Mouse (Mus musculus) left cerebral cortex, adult 8-10 months (tissue): Measurements from ENCODE around the gene Tspan4. TPM values are rescaled to one million over a fixed set of nuclear protein-coding genes. Genes with fewer than 3 reads are reported as not detected.
"Not testable (repeated sequence)": the region's sequence is repeated elsewhere in the genome, so short reads cannot be mapped to it uniquely, and the experiment has no call there.

Source experiments
- DNase-seq, 2 experiments: peaks; one replicate each; pipeline ENCODE4 v3.0.0; 2022; ENCODE audit warnings: low spot score in 2 of 2
- total RNA-seq, 4 experiments: library from RNA; stranded (reverse); gene quantifications; 2 replicates each; pipeline ENCODE4 v1.2.4; 2022

Gene Tspan4
- total RNA-seq, 4 experiments from 2014 or later, result 17.6 to 28.0 (median 23.9) TPM

DNA sequence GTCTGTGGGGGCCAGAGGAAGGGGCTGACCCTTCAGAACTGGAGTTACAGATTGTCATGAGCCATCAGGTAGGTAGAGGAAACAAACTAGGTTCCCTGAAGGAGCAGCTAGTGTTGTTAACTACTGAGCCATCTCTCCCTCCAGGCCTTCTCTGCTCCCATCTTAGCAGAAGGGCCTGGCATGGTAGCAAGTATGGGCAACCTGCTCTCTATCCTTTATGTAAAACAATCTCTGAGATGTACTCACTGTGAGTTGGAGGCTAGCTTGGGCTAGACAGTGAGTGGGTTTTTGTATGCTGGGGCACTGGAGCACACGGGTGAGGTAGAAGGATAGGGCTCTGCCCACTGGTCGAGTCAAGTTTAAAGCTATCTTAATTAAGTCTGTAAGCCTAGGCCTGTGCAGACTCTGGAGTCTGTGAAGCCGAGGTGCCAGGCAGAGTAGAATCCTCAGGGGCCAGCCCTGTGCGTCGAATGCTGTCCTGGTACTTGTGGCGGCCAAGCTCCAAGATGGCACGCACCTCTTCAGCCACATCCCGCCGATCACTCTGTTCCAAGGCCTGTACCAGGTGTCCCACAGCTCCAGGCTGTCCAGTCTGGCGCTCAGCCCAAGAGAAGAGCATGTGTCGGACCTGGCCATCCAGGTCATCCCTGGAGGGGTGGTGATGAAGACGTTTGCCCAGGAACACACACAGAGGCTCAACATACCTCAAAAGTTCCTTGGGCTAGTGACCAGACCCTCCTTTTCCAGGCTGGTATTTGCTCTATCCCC lies 36.7 kb upstream of the Tspan4 start:
- no peak for DNase-seq

DNA sequence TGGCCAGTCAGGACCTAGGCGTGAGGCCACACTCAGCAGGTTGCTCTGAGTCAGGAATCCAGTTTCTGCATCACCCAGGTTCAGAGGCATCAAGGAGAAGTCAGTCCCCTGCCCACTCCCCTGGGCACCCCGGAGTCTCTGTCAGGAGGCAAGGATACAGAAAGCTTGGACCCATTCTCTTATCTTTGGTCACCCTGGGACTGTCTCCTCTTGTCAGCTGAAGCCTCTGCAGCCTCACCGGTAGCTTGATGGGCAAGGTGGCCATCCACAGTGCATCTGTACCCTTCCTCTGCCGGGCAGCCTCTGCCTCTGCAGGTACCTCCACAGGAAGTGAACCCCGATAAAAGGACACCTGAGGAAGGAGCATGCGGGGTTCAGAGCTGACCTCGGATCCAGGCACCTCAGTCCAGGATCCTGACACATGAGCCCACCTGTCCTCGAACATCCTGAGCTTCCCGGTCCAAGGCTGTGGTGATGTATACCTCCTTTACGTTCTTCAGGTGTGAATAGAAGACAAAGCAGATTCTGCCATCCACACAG lies 35.8 kb upstream of the Tspan4 start:
- no peak for DNase-seq

DNA sequence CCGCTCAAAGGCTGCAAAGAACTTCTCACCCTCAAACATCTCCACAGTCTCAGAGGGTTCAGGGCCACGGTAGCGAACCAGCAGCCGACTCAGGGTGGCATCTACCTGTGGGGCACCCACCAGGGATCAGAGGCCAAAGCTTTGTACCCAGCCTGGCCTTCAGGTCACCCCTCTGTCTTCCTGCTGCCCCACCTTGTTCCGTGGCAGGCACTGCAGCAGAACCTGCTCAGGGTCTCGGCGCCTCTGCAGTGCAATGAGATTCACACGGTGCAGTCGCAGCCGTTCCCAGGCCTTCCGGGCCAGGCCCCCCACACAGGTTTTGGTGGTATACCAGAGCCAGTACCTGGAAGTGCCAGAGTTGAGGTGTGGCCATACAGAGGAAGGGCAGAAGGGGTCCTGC lies 35.2 kb upstream of the Tspan4 start:
- DNase-seq, result no peak

DNA sequence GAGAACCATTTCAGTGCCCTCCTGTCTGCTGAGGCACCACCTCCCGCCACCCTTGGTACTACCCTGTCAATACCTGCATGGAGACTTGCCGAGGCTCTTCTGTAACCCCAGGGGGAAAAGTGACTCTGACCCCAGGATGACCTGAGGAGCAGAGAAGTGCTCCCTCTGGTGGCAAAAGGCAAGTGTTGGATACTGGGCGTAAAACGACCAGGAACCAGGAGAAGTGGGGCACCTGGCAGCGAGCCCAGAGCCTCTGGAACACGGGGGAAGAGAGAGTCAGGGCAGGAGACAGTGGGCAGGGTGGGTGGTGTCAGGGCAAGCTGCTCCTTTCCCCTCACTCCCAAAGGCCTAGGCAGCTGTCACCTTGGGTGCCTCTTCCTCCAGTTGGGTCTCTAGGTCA lies 34.4 kb upstream of the Tspan4 start:
- no peak for DNase-seq

DNA sequence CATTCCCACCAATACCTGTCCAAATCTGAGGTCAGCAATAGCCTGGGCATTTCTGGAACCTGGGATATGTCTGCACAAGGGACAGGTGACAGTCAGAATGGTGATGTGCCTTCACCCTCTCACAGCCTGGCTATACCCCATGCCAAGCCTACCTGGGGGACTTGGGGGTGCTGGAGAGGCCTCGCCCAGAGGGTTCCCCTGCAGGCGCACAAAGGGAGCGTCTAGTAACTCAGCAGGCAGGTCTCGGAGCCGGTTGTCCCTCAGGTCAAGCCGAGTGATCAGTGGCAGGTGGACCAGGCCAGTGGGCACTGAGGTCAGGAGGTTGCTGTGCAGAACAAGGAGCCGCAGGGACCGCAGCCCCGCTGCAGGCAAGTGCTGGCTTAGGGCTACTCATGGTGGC lies 33.6 kb upstream of the Tspan4 start:
- DNase-seq, result no peak

DNA sequence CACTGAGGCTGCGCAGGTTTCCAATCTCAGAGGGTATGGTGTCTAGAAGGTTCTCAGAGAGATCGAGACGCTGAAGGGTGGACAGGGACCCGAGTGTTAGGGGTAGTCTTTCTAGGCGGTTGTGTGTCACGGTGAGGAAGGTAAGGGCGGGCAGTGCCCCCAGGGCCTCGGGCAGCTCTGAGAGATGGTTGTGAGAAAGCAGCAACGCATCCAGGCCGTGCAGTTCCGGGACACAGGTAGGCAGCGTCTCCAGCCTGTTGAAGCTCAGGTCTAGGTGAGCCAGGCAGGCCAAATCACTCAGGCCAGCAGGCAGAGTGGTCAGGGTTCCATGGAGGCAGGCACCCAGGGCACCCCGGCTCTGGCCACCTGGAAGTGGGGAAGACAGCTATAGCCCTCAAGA lies 32.8 kb upstream of the Tspan4 start:
- no peak for DNase-seq

DNA sequence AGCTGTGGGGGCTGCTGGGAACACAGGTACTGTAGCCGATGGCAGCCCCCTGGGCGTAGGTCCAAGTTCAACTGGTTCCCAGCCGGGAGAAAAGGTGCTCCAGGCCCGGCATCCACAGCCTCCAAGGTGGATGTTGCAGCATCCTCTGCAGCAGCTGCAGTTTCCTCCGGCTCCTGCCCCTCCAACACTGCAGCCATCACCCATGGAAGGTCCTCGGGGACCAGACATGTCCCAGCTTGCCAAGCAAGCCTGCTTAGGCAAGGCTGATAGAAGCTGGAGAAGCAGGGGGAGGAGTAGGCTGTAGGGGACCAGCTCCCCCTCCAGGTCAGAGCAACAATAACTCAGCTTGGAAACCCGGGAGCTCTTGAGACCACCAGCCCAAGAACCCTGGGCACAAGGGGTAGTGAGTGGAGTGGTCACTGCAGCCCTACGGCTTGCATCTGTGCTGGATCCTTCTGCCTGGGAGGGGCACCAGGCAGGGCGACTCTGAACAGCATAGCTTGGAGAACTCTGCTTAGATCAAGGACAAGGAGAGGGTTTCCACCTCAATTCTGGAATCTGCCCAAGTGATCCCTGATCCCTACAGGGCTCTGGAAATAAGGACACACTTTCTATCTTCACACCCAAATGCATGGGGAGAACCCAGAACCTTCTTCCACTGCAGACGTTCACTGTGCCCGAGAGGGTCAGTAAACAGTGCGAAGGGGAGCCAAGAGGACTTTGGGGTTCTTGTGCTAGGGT lies 31.8 kb upstream of the Tspan4 start:
- no peak for DNase-seq

DNA sequence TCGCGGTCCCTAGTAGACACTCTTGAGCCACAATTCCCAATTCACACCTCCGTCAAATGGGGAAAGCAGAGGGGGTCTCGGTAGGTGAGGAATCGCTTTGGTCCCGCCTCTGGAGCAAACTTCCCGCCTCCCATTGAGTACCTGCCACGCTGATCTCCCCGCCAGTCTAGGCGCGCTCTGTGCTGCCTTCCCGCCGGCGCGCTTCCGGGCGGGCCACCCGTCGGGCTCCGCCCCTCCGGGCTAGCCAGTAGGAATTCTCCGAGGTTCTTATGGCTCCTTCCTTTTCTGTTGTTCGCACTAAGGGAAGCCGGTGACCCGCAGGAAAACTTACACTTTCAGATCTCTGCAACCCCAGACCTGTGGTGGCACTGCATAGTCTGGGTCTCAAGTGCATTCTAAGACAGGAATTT lies 31.2 kb upstream of the Tspan4 start, which contains the start of gene Pidd1:
TSS of gene Pidd1 (minus strand) at position 198 of the 410 bp plus-strand sequence.
- no peak for DNase-seq

DNA sequence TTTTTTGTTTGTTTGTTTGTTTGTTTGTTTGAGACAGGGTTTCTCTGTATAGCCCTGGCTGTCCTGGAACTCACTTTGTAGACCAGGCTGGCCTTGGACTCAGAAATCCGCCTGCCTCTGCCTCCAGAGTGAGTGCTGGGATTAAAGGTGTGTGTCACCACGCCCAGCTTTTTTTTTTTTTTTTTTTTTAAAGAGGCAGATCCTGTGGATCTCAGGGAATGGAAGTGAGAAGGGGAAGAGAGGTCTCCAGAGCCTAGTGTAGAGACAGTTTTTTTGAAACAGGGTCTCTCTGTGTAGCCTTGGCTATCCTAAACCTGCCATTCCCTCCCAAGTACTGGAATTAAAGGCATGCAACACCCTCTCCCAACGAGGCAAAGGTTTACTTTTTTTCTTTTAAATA lies 28.7 kb upstream of the Tspan4 start:
- not testable (repeated sequence) for DNase-seq

DNA sequence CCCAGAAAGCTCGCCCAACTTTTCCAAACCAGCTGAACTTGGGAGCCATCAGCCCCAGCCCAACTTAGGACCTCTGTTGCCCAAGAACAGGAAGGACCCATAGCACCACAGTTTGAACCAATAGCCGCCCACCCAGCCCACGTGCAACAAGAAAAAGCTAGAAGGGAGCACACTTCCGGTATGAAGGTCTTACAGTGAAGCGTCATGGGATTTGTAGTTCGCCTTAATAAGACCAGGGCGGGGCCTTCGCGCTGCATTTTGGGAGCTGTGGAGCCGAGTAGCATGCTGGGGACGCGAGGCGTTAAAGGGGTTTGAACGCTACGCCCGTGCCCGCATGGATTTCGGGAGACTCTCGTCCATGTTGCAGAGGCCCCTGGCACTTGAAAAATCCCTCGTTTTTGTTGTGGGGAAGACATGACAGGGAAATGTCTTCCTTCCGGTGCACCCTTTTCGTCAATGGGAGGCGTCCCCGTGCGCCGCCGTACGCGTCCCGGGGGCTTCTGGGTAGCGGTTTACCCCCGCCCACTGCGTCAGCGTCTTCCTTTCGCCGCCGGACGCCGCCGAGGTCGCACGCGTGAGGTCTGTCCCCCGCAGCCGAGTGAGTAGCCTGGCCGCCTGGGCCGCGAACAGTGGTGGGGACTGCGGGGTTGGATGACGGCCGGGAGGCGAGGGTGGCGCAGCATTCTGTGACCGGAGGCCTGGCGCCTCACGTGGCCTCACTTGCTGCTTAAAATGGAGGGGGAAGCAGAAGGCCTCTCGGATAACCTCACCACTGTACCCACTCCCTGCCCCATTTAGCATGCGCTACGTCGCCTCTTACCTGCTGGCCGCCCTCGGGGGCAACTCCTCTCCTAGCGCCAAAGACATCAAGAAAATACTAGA lies 27.7 kb upstream of the Tspan4 start, which contains the start of gene Rplp2:
TSS of gene Rplp2 (plus strand) at position 261 of the 882 bp plus-strand sequence.
- peak; percentile 93 to 94 for DNase-seq

DNA sequence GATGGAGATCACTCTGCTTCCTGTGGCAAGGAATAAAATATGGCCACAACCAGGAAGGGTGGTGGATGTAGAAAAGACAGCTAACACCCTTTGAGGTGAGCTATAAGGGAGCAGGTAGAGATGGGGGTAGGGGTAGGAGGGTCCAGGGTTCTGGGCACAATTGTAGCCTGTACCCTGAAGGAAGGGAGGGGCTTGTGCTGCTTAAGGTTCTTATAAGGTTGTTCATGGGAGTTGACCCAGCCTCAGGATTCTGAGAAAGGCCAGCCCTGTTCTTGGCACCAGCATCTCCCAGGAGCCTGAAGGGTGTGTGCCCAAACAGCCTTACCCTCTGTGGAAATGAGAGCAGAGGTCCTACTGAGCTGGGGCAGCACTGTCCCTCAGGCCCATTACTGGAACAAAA lies 23.1 kb upstream of the Tspan4 start:
- no peak for DNase-seq

DNA sequence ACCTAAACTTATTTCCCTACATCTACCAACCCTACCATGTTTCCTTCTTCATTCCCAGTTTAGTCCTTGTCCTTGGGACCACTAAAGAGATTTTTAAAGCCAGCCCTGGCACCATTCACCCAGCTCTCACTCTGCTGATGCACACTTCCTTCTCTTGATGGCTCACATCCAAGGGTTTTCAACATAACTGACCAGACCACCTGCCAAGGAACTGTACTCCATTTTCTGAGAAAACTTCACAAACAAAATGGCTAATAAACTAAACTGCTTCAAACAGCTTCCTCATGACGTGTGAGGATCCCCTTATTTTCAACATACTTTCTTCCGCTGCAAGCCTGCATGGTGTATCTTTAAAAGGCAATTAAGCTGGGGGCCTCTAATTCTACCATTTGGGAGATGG lies 21.4 kb upstream of the Tspan4 start:
- DNase-seq, result no peak

DNA sequence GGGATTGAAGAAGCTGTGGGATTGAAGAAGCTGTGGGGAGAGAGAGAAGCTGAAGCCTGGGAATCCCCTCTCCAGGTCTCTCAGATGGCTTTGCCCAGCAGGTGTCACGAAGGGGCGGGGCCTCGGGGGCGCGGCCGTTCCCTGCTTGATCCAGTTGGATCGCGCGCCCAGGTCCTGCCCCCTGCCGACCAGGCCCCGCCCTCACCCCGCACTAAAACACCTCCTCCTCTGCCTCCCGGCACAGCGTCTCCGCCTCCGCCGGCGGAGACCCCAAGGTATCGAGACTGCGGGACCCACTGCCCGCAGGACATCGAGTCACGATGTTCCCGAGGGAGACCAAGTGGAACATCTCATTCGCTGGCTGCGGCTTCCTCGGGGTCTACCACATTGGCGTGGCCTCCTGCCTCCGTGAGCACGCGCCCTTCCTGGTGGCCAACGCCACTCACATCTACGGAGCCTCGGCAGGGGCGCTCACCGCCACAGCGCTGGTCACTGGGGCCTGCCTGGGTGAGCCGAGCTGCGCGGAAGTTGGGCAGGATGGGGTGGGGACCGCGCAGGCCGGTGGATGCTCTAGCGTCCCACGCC lies 20.0 kb upstream of the Tspan4 start, which contains the start of gene Pnpla2:
TSS of gene Pnpla2 (plus strand) at position 232 of the 585 bp plus-strand sequence.
- DNase-seq, result peak; percentile 82 to 87

DNA sequence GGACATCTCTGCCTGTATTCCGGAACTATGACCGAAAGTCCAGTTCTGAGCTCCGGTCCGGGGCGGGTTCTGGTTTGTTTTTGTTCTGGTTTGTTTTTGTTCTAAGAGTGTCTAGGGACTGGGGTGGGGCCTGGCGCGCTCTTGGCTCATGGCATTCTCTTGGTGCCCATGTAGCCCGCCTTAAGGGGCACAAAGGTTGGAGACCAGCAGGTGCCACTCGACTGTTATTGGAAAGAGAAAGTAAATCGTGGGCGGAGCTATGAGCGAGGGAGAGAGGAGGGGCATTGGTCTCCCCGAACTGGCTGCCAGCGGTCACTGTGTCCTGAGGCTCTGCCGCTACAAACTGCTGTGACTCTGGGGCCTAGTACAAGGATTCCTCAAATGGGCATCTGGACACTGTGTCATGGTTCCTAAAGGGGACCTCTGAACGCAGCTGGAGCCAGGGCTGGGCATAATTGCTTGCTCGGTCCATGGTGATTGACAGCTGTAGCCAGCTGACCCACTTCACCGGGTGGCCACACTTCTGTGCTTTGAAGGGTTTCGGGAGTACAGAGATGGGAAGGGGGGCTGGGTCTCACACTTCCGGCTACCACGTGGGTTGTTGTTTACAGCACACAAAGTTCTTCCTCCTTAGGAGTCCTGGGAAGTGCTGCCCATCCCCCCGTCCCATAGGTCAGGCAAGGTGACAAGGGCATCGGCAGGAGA lies 19.3 kb upstream of the Tspan4 start:
- DNase-seq, result no peak

DNA sequence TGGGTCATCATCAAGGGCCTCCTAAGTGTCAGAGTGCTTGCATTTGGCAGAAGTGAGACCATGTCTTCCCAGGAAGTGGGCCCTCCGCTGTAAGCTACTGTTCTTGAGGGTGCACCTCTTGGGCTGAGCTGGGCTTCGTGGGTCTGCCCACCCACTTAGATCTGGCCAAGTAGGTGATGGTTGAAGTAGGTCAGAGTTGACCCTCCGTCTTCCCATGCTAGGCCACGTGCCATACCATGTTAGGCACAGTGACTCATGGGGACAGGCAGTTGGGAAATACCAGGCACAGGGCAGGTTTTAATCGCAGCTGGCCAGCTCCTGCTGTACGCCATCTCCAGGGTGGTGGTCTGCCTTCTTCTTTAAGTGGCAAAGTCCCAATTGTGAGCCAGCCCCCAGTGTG lies 18.3 kb upstream of the Tspan4 start:
- DNase-seq, result no peak

DNA sequence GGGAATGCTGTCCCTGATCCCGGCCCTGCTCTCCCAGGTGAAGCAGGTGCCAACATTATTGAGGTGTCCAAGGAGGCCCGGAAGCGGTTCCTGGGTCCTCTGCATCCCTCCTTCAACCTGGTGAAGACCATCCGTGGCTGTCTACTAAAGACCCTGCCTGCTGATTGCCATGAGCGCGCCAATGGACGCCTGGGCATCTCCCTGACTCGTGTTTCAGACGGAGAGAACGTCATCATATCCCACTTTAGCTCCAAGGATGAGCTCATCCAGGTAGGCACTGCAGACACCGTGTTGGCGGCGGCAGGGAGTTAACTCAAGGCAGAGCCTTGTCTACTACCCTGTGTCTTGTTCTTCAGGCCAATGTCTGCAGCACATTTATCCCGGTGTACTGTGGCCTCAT lies 17.8 kb upstream of the Tspan4 start:
- no peak for DNase-seq

DNA sequence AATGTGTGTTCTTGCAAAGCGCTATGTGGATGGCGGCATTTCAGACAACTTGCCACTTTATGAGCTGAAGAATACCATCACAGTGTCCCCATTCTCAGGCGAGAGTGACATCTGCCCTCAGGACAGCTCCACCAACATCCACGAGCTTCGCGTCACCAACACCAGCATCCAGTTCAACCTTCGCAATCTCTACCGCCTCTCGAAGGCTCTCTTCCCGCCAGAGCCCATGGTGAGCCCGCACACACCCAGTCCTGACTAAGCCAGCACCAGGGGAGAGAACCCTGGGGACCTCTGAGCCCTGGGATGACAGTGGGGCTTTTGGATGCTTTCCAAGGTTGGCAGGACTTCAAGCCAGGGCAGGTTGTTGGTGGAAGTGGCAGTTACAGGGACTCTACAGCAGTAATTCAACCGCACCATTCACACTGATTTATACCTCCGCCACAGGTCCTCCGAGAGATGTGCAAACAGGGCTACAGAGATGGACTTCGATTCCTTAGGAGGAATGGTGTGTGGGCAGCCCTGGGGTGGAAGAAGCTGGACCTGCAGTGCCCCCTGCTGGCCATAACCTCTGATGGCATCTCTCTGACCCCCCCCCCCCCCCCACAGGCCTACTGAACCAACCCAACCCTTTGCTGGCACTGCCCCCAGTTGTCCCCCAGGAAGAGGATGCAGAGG lies 16.9 kb upstream of the Tspan4 start:
- no peak for DNase-seq

DNA sequence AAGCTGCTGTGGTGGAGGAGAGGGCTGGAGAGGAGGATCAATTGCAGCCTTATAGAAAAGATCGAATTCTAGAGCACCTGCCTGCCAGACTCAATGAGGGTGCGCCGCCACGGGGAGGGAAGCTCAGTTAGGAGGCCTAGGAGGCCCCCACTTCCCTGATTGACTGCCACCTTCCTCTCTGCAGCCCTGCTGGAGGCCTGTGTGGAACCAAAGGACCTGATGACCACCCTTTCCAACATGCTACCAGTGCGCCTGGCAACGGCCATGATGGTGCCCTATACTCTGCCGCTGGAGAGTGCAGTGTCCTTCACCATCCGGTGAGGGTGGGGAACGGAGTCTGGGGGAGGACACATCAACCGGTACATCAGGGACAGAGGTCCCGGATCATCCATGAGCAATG lies 16.4 kb upstream of the Tspan4 start:
- DNase-seq, result no peak

DNA sequence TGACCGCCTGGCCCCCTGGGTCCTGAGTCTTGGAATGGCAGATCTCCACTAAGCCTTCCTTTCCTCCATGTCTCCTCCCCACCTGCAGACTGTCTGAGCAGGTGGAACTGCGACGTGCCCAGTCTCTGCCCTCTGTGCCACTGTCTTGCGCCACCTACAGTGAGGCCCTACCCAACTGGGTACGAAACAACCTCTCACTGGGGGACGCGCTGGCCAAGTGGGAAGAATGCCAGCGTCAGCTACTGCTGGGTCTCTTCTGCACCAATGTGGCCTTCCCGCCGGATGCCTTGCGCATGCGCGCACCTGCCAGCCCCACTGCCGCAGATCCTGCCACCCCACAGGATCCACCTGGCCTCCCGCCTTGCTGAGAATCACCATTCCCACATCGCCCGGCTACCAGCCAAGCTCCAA lies 15.7 kb upstream of the Tspan4 start:
- DNase-seq, result no peak

DNA sequence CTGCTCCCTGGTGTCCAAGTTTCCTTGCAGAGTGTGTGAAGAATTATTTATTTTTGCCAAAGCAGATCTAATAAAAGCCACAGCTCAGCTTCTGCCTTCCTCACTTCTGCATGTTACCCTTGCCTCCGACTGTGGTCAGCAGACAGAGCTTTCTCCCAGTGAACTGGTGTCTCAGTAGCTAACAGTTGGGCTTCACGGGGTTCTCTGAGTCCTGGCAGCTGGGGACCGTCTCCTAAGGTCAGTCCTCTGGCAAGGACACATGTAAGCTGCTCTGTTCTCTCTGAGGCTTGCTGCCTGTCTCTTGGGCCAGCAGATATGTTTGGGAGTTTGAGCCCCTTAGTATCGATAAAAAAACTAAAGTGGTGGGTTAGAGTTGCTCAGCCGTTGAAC lies 15.0 kb upstream of the Tspan4 start:
- no peak for DNase-seq
